Mouse (Mus musculus) brain, embryonic 14.5 days (tissue): ENCODE measurements around the gene Slc39a11.

Source experiments
- CTCF ChIP-seq: fragments of 200-500 bp; IDR thresholded peaks from 2 replicates; pipeline ENCODE4 v1.5.1; 2012; ENCODE audit warnings: inconsistent platforms, mild to moderate bottlenecking, moderate library complexity, borderline replicate concordance; ENCODE audit not compliant: insufficient read depth, insufficient read length; ENCODE audit errors: extremely low read depth
- POLR2A ChIP-seq: fragments of 200-500 bp; IDR thresholded peaks from 2 replicates; pipeline ENCODE4 v1.6.1; 2012; ENCODE audit warnings: mild to moderate bottlenecking, inconsistent platforms, borderline replicate concordance; ENCODE audit not compliant: poor library complexity, insufficient read depth, insufficient read length, severe bottlenecking; ENCODE audit errors: extremely low read depth

DNA sequence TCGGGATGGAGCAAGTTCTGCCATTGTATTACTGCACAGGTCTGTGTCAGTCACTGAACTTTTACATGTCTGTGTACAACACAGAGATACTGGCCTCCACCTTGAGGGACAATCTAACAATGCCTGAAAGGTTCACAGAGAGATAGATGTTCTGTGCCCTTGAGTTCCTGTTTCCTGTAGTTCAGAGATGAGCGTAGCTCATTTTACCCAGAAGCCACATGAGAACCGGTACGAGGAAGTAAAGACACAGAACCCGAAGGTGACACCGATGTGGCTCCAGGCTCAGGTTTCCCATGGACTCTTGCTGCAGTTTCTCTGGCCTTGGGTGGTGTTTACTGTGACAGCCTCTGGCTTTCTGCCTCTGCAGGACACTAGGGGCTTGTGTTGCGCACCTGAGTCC, 398.7 kb downstream of the Slc39a11 start:
- no peak for TF ChIP-seq POLR2A
- TF ChIP-seq CTCF = no peak
